Mouse (Mus musculus): Measurements from ENCODE around the gene Gabrr2. TPM values are rescaled to one million over a fixed set of nuclear protein-coding genes. Genes with fewer than 3 reads are reported as not detected.

Gene Gabrr2
- total and polyA plus RNA-seq, 2 experiments from 2014 or later, result 0.18 to 0.37 TPM

DNA sequence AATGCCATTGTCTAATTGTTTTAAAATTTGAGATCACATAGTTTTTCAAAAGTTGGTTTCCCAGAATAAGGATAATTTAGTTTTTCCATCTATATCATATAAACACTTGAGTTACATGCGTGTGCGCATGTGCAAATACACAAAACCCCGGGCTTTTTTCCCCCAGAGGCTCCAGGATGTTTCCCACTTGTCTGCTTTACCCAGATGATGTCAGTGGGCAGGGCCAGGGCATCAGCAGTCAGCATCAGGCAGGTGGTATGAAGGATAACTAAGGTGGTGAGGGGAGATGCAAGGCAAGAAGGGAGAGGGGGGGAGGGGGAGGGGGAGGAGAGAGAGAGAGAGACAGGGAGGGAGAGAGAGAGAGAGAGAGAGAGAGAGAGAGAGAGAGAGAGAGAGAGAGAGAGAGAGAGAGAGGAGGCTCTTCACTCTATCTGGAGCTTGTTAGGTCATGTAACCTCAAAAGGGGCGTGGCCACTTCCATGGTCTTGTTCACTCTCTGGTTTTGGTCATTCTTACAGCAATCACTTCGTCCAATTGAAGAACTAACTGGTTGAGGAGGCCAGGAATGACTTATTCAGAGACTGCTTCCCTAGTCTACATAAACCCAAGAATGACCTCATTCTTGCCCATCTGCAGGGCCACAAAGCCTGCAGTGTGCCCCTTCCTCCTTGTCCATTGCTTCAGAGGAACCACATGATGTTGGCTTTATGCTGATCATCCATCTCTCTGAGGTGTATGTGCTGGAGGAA lies 13.2 kb downstream of the Gabrr2 start:
- no peak overlapping the region for H3K4me2 ChIP-seq (ENCODE audit: low read depth, low read length)
- no peak overlapping the region for H3K9ac ChIP-seq (replicated peaks; ENCODE audit: low read length)
- no peak for ATAC-seq
- no peaks in the 10 kb centered on the region for H3K4me1 ChIP-seq (ENCODE audit: insufficient read depth, low read length)
- no peaks in the 10 kb centered on the region for H3K36me3 ChIP-seq (ENCODE audit: insufficient read depth, low read length)
- no peak for DNase-seq (ENCODE audit: low spot score)
- no peaks in the 10 kb centered on the region for H3K9me3 ChIP-seq (ENCODE audit: low read length)
- H3K4me3 ChIP-seq (ENCODE audit: low read length), result no peak overlapping the region
- no peak overlapping the region for H3K27ac ChIP-seq
- H3K27me3 ChIP-seq (ENCODE audit: insufficient read depth, low read length), result no peaks in the 10 kb centered on the region
- no peak for TF ChIP-seq CTCF (IDR thresholded peaks at IDR 0.05; ENCODE audit: low read depth)
- WGBS, result 88% methylated on average over 5 of the region's 5 CpGs

DNA sequence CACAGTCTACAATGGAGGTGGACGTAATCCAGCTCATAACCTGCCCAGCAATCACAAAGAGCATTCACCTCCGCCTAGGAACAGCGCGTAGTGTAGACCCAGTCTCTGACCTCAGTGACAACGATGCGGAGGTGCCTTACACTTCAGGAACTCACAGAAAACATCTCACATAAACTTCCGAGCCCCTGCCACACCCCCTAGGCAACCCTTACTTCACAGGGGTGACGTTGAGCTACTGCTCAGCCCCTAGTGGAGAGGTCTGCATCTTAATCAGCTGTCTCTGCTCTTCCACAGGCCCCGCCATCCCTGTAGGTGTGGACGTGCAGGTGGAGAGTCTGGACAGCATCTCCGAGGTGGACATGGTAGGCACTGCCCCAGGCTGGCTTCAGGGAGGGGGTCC lies 14.4 kb downstream of the Gabrr2 start:
- TF ChIP-seq CTCF (IDR thresholded peaks at IDR 0.05; ENCODE audit: low read depth), result no peak

GRCm38 (mm10) chr4:33077724-33078123 lies 14.9 kb downstream of the Gabrr2 start:
- no peak for TF ChIP-seq CTCF (IDR thresholded peaks at IDR 0.05; ENCODE audit: low read depth)
- ATAC-seq, result no peak
- Histone ChIP-seq H3K27me3 (ENCODE audit: insufficient read depth, low read length) (no peaks in the 10 kb centered on the region), H3K27ac (no peak overlapping the region), H3K9me3 (ENCODE audit: low read length) (no peaks in the 10 kb centered on the region), H3K9ac (replicated peaks; ENCODE audit: low read length) (no peak overlapping the region), H3K4me1 (ENCODE audit: insufficient read depth, low read length) (no peaks in the 10 kb centered on the region), H3K4me2 (ENCODE audit: low read depth, low read length) (no peak overlapping the region), H3K36me3 (ENCODE audit: insufficient read depth, low read length) (no peaks in the 10 kb centered on the region), H3K4me3 (ENCODE audit: low read length) (no peak overlapping the region)
- no peak for DNase-seq (ENCODE audit: low spot score)
- 58% methylated on average over 8 of the region's 8 CpGs for WGBS

More for the DNA sequence above, 14.4 kb downstream of the Gabrr2 start:
- Histone ChIP-seq H3K4me3 (ENCODE audit: low read length) (no peak overlapping the region), H3K9ac (replicated peaks; ENCODE audit: low read length) (no peak overlapping the region), H3K27ac (no peak overlapping the region), H3K4me1 (ENCODE audit: insufficient read depth, low read length) (no peaks in the 10 kb centered on the region), H3K27me3 (ENCODE audit: insufficient read depth, low read length) (no peaks in the 10 kb centered on the region), H3K9me3 (ENCODE audit: low read length) (no peaks in the 10 kb centered on the region), H3K4me2 (ENCODE audit: low read depth, low read length) (no peak overlapping the region), H3K36me3 (ENCODE audit: insufficient read depth, low read length) (no peaks in the 10 kb centered on the region)
- DNase-seq (ENCODE audit: low spot score) (no peak), ATAC-seq (no peak)
- 81% methylated on average over 11 of the region's 11 CpGs for WGBS

- Histone ChIP-seq H3K4me1 (ENCODE audit: insufficient read depth, low read length) (no peaks in the 10 kb centered on the region), H3K9me3 (ENCODE audit: low read length) (no peaks in the 10 kb centered on the region), H3K27ac (no peak overlapping the region), H3K36me3 (ENCODE audit: insufficient read depth, low read length) (no peaks in the 10 kb centered on the region), H3K4me2 (ENCODE audit: low read depth, low read length) (no peak overlapping the region), H3K4me3 (ENCODE audit: low read length) (no peak overlapping the region), H3K27me3 (ENCODE audit: insufficient read depth, low read length) (no peaks in the 10 kb centered on the region), H3K9ac (replicated peaks; ENCODE audit: low read length) (no peak overlapping the region)
- 91% methylated on average over 3 of the region's 3 CpGs for WGBS
- TF ChIP-seq CTCF (IDR thresholded peaks at IDR 0.05; ENCODE audit: low read depth), result no peak
- no peak for DNase-seq (ENCODE audit: low spot score)
- no peak for ATAC-seq
Observed at GRCm38 (mm10) chr4:33078492-33078891, 15.7 kb downstream of the Gabrr2 start.

GRCm38 (mm10) chr4:33099118-33099694 lies 36.4 kb downstream of the Gabrr2 start:
- Histone ChIP-seq H3K4me1 (ENCODE audit: insufficient read depth, low read length) (no peaks in the 10 kb centered on the region), H3K36me3 (ENCODE audit: insufficient read depth, low read length) (no peaks in the 10 kb centered on the region), H3K27ac (no peak overlapping the region), H3K27me3 (ENCODE audit: insufficient read depth, low read length) (no peaks in the 10 kb centered on the region), H3K9ac (replicated peaks; ENCODE audit: low read length) (no peak overlapping the region), H3K4me2 (ENCODE audit: low read depth, low read length) (no peak overlapping the region), H3K4me3 (ENCODE audit: low read length) (no peak overlapping the region), H3K9me3 (ENCODE audit: low read length) (no peaks in the 10 kb centered on the region)
- TF ChIP-seq CTCF (IDR thresholded peaks at IDR 0.05; ENCODE audit: low read depth), result no peak
- no peak for ATAC-seq
- WGBS, result 83% methylated on average over 6 of the region's 6 CpGs
- DNase-seq (ENCODE audit: low spot score), result no peak

DNA sequence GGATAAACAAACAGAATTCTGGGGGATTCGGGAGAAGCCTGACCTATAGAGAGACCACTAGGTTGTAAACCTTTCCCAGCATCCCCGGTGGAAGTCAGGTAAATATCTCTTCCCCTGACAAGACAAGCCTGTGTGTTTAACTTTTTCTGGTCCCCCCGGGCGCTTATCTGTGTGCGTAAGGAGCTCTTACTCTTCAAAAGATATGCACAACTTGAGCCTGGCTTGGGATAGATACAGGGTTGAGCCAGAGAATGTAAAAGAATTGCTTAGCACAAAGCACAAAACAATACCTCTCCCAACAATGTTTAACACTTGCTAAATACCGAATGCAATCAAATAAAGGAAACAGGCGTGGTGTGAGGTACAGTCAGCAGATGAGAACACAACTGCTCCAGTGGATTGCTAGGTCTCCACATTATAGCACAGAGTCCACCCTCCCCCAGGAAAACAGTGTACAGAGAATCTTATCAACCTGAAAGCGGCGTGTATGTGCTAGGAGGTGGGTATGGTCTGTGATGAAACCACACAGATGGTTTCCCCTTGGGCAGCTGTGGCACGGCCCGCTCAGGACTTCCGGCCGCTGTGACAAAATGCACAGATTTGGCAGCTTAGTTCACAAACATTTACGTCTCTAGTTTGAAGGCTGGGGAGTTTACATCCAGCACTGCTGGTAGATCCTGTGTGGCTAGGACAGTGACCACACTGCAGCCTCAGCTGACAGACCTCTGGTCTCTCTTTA lies 47.1 kb downstream of the Gabrr2 start:
- H3K9ac ChIP-seq (replicated peaks; ENCODE audit: low read length), result no peak overlapping the region
- TF ChIP-seq CTCF (IDR thresholded peaks at IDR 0.05; ENCODE audit: low read depth), result no peak
- H3K9me3 ChIP-seq (ENCODE audit: low read length), result no peaks in the 10 kb centered on the region
- no peaks in the 10 kb centered on the region for H3K36me3 ChIP-seq (ENCODE audit: insufficient read depth, low read length)
- H3K4me2 ChIP-seq (ENCODE audit: low read depth, low read length), result no peak overlapping the region
- no peak for ATAC-seq
- no peak overlapping the region for H3K4me3 ChIP-seq (ENCODE audit: low read length)
- 88% methylated on average over 14 of the region's 14 CpGs for WGBS
- H3K27me3 ChIP-seq (ENCODE audit: insufficient read depth, low read length), result no peaks in the 10 kb centered on the region
- DNase-seq (ENCODE audit: low spot score), result no peak
- no peaks in the 10 kb centered on the region for H3K4me1 ChIP-seq (ENCODE audit: insufficient read depth, low read length)
- no peak overlapping the region for H3K27ac ChIP-seq

All from hindbrain, postnatal 0 days (tissue).